Mouse (Mus musculus) MEL (cell line): ENCODE data around the gene Fuz. TPM values are rescaled to one million over a fixed set of nuclear protein-coding genes. Genes with fewer than 3 reads are reported as not detected.

Experiments
- DNase-seq: peaks from one replicate; pipeline ENCODE4 v3.0.0; 2011; ENCODE audit warnings: low read depth, low spot score
- H3K27ac ChIP-seq: 2 replicates; pipeline ENCODE4 v1.5.1; 2012; ENCODE audit warnings: low read depth, mild to moderate bottlenecking, control low read depth, low read length, moderate library complexity; ENCODE audit not compliant: control insufficient read depth
- H3K27me3 ChIP-seq, 2 experiments: fragments of 150-350 bp in 1 of 2; sonication (generic) in 1 of 2; 2 replicates each; pipeline ENCODE4 v1.6.1; 2012; ENCODE audit warnings: low read length in 2 of 2, mild to moderate bottlenecking in 2 of 2, improper control_type of control experiment in 1 of 2, moderate library complexity in 1 of 2; ENCODE audit not compliant: insufficient read depth in 2 of 2, control insufficient read depth in 1 of 2
- H3K36me3 ChIP-seq, 2 experiments: 2 replicates each; pipeline ENCODE4 v1.6.1; 2012 to 2014; ENCODE audit warnings: low read length in 2 of 2, improper control_type of control experiment in 1 of 2, inconsistent platforms in 1 of 2, mild to moderate bottlenecking in 1 of 2; ENCODE audit not compliant: insufficient read depth in 2 of 2, control insufficient read depth in 1 of 2
- H3K4me1 ChIP-seq, 2 experiments: fragments of 150-350 bp in 1 of 2; sonication (generic) in 1 of 2; 2 replicates each; pipeline ENCODE4 v1.6.1; 2012; ENCODE audit warnings: low read length in 2 of 2, improper control_type of control experiment in 1 of 2, mild to moderate bottlenecking in 1 of 2; ENCODE audit not compliant: insufficient read depth in 2 of 2, control insufficient read depth in 1 of 2
- H3K4me3 ChIP-seq, 2 experiments: fragments of 150-350 bp in 1 of 2; sonication (generic) in 1 of 2; 2 replicates each; pipeline ENCODE4 v1.5.1; 2012; ENCODE audit warnings: low read depth in 2 of 2, low read length in 2 of 2, mild to moderate bottlenecking in 2 of 2, moderate library complexity in 2 of 2, control low read depth in 1 of 2, improper control_type of control experiment in 1 of 2; ENCODE audit not compliant: control insufficient read depth in 1 of 2, insufficient read depth in 1 of 2
- H3K79me2 ChIP-seq: 2 replicates; pipeline ENCODE4 v1.6.1; 2012; ENCODE audit warnings: mild to moderate bottlenecking, low read length, moderate library complexity; ENCODE audit not compliant: control insufficient read depth, poor library complexity, insufficient read depth
- H3K9ac ChIP-seq: 2 replicates; pipeline ENCODE4 v1.6.1; 2012; ENCODE audit warnings: low read depth, mild to moderate bottlenecking, control low read depth, low read length, moderate library complexity; ENCODE audit not compliant: control insufficient read depth, poor library complexity, severe bottlenecking
- H3K9me3 ChIP-seq: fragments of 150-350 bp; sonication (generic); replicated peaks from 2 replicates; pipeline ENCODE4 v1.6.1; 2012; ENCODE audit warnings: mild to moderate bottlenecking, low read length, improper control_type of control experiment, moderate library complexity; ENCODE audit not compliant: insufficient read depth
- E2F4 ChIP-seq: IDR thresholded peaks from 2 replicates; pipeline ENCODE4 v1.6.1; 2011; ENCODE audit warnings: low read depth, low read length, improper control_type of control experiment, borderline replicate concordance
- EP300 ChIP-seq, 2 experiments: IDR thresholded peaks; 2 replicates each; pipeline ENCODE4 v1.6.1; 2011; ENCODE audit warnings: improper control_type of control experiment in 2 of 2, low read length in 2 of 2, low read depth in 1 of 2, mild to moderate bottlenecking in 1 of 2
- ETS1 ChIP-seq: IDR thresholded peaks from 2 replicates; pipeline ENCODE4 v1.6.1; 2012; ENCODE audit warnings: low read depth, mild to moderate bottlenecking, inconsistent platforms, low read length, improper control_type of control experiment, moderate library complexity
- GABPA ChIP-seq: IDR thresholded peaks from 2 replicates; pipeline ENCODE4 v1.6.1; 2012; ENCODE audit warnings: low read depth, mild to moderate bottlenecking, inconsistent platforms, low read length, improper control_type of control experiment, moderate library complexity
- GATA1 ChIP-seq: IDR thresholded peaks from 2 replicates; pipeline ENCODE4 v1.6.1; 2011; ENCODE audit warnings: low read depth, low read length, improper control_type of control experiment
- MAFK ChIP-seq: IDR thresholded peaks from 2 replicates; pipeline ENCODE4 v1.6.1; 2011; ENCODE audit warnings: low read depth, mild to moderate bottlenecking, low read length, improper control_type of control experiment, borderline replicate concordance
- MAZ ChIP-seq: IDR thresholded peaks from 2 replicates; pipeline ENCODE4 v1.6.1; 2012; ENCODE audit warnings: low read depth, mild to moderate bottlenecking, inconsistent platforms, low read length, improper control_type of control experiment
- MXI1 ChIP-seq: IDR thresholded peaks from 2 replicates; pipeline ENCODE4 v1.6.1; 2011; ENCODE audit warnings: mild to moderate bottlenecking, low read depth, low read length, improper control_type of control experiment
- MYC ChIP-seq: IDR thresholded peaks from 2 replicates; pipeline ENCODE4 v1.6.1; 2011; ENCODE audit warnings: low read depth, mild to moderate bottlenecking, low read length, improper control_type of control experiment, moderate library complexity
- NRF1 ChIP-seq: IDR thresholded peaks from 2 replicates; pipeline ENCODE4 v1.6.1; 2014; ENCODE audit warnings: low read depth, mild to moderate bottlenecking, inconsistent platforms, low read length, improper control_type of control experiment, moderate library complexity; ENCODE audit not compliant: poor library complexity, insufficient read depth, severe bottlenecking
- POLR2AphosphoS5 ChIP-seq: IDR thresholded peaks from 2 replicates; pipeline ENCODE4 v1.6.1; 2012; ENCODE audit warnings: low read depth, borderline replicate concordance, mild to moderate bottlenecking, inconsistent platforms, low read length, moderate library complexity, mixed read lengths
- TBP ChIP-seq: IDR thresholded peaks from 2 replicates; pipeline ENCODE4 v1.8.0; 2011; ENCODE audit warnings: low read depth, low read length, improper control_type of control experiment
- TCF12 ChIP-seq: IDR thresholded peaks from 2 replicates; pipeline ENCODE4 v1.6.1; 2014; ENCODE audit warnings: low read depth, mild to moderate bottlenecking, inconsistent platforms, low read length, improper control_type of control experiment, moderate library complexity
- USF2 ChIP-seq, 2 experiments: IDR thresholded peaks; 2 replicates each; pipeline ENCODE4 v1.6.1; 2011 to 2012; ENCODE audit warnings: improper control_type of control experiment in 2 of 2, low read length in 2 of 2, borderline replicate concordance in 1 of 2, inconsistent platforms in 1 of 2, low read depth in 1 of 2, mild to moderate bottlenecking in 1 of 2; ENCODE audit not compliant: insufficient read depth in 1 of 2
- ZMIZ1 ChIP-seq: IDR thresholded peaks from 2 replicates; pipeline ENCODE4 v1.6.1; 2012; ENCODE audit warnings: low read depth, mild to moderate bottlenecking, inconsistent platforms, low read length, improper control_type of control experiment, moderate library complexity
- polyA plus RNA-seq, 2 experiments: library from polyadenylated mRNA; stranded (reverse) in 1 of 2; unstranded in 1 of 2; fragments of >175 nt in 1 of 2; fragments of >200 nt in 1 of 2; gene quantifications; 2 replicates each; pipeline versions ENCODE4 v1.2.1 to v1.2.4; 2012; ENCODE audit warnings: low replicate concordance in 2 of 2, low read depth in 1 of 2; ENCODE audit not compliant: insufficient read length in 2 of 2, insufficient read depth in 1 of 2, missing spikeins in 1 of 2
- total RNA-seq: library from RNA; depleted of rRNA; stranded (reverse); fragments of 300-350 nt; gene quantifications from 2 replicates; pipeline ENCODE4 v1.2.3, GENCODE M21; 2012

Gene Fuz
- total and polyA plus RNA-seq, 3 experiments = 9.4 to 18.1 TPM; not detected in 1

DNA sequence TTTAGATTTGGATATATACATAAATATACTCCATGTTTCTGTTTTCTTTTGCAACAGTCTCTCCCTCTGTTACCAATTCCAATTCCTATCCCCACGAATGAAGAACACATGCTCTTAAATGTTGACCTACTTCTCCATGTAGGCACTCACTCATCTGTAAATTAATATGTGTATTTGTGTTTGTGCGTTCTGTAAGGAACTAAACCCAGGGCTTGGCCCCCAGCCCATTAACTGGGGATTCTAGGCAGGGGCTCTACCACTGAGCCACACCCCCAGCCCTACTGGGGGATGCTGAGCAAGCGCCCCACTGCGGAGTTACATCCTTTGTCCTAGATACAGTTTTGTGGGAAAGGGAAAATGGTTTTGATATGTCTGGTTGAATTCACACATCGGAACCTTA lies 23.2 kb downstream of the Fuz start:
- Histone ChIP-seq H3K79me2 (no peaks in the 10 kb centered on the region), H3K27me3 (no peaks in the 10 kb centered on the region), H3K9ac (no peak overlapping the region), H3K27ac (no peak overlapping the region), H3K4me1 (peaks cover 0 to 7% of the 10 kb centered on the region in 2 experiments; a peak in 2 of 4 replicates), H3K9me3 (no peaks in the 10 kb centered on the region), H3K4me3 (no peak overlapping the region), H3K36me3 (peaks cover 3 to 9% of the 10 kb centered on the region in 2 experiments)
- DNase-seq = no peak
- no peak for TF ChIP-seq E2F4
- TF ChIP-seq MAZ = no peak
- TF ChIP-seq TCF12 = no peak
- TF ChIP-seq USF2 (IDR thresholded peaks at IDR 0.05; ENCODE audit: borderline replicate concordance in 1 of 2, insufficient read depth in 1 of 2, low read depth in 1 of 2, low read length in 2 of 2) = no peak

DNA sequence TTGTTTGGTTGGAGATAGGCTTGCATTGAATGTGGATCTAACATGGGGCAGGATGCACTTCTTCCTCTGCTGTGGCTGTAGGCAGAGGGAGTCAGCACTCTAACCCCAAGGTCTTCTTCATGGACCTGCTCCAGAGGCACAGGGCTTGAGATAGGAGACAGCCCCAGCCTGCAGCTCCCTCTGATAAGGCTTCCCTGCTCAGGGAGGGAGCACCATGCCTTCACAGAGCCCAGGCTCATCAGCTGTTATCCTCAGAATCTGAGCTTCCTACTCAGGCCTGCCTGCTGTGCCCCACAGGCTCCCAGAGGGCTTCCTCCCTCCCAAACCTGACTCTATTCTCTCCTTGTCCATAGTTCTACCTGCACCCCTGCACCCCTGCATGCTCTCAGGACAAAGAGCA lies 26.7 kb downstream of the Fuz start:
- no peaks in the 10 kb centered on the region for H3K9me3 ChIP-seq
- H3K36me3 ChIP-seq = peaks cover 4 to 11% of the 10 kb centered on the region in 2 experiments
- 0 out of 2 replicates have a peak, but pooled peaks cover 3% of the 10 kb centered on the region for H3K79me2 ChIP-seq
- H3K27ac ChIP-seq = no peak overlapping the region
- H3K9ac ChIP-seq = no peak overlapping the region
- DNase-seq = peak; percentile 57
- TF ChIP-seq ETS1 = peak; percentile 66; the same call in 1 of the 2 replicates
- no peak for TF ChIP-seq USF2 (IDR thresholded peaks at IDR 0.05; ENCODE audit: borderline replicate concordance in 1 of 2, insufficient read depth in 1 of 2, low read depth in 1 of 2, low read length in 2 of 2)
- TF ChIP-seq GABPA = no peak
- TF ChIP-seq MXI1 = peak; percentile 29; the same call in 1 of the 2 replicates
- TF ChIP-seq GATA1 = peak; percentile 51
- TF ChIP-seq POLR2AphosphoS5 = no peak
- TF ChIP-seq EP300 (IDR thresholded peaks at IDR 0.05; ENCODE audit: low read depth in 1 of 2, low read length in 2 of 2) = 0 out of 4 replicates have a peak, but pooled peaks of 1 of the 2 experiments have one; percentile 16
- TF ChIP-seq MYC = no peak
- no peak for TF ChIP-seq NRF1
- 0 out of 2 replicates have a peak, but pooled peaks have one; percentile 42 for TF ChIP-seq TBP
- no peak for TF ChIP-seq MAFK
- TF ChIP-seq ZMIZ1 = no peak
- no peak for TF ChIP-seq E2F4
- peak; percentile 35; the same call in 1 of the 2 replicates for TF ChIP-seq TCF12
- H3K27me3 ChIP-seq = no peaks in the 10 kb centered on the region
- peaks cover 0 to 7% of the 10 kb centered on the region in 2 experiments; a peak in 2 of 4 replicates for H3K4me1 ChIP-seq
- H3K4me3 ChIP-seq = no peak overlapping the region
